Mouse (Mus musculus) embryonic fibroblast, embryonic 13.5 days (primary cell): ENCODE measurements around the gene Stub1. TPM values are rescaled to one million over a fixed set of nuclear protein-coding genes. Genes with fewer than 3 reads are reported as not detected.
"Not testable (repeated sequence)": the region's sequence is repeated elsewhere in the genome, so short reads cannot be mapped to it uniquely, and the experiment has no call there.

Experiments
- H3K27ac ChIP-seq: 2 replicates; pipeline ENCODE4 v1.5.1; 2012; ENCODE audit warnings: low read length, control low read depth, inconsistent platforms; ENCODE audit not compliant: insufficient read depth
- H3K4me1 ChIP-seq: 2 replicates; pipeline ENCODE4 v1.6.1; 2011; ENCODE audit warnings: low read length; ENCODE audit not compliant: control insufficient read depth, insufficient read depth
- H3K4me3 ChIP-seq: 2 replicates; pipeline ENCODE4 v1.5.1; 2011; ENCODE audit warnings: mild to moderate bottlenecking, control low read depth, low read length; ENCODE audit not compliant: insufficient read depth
- CTCF ChIP-seq: IDR thresholded peaks from 2 replicates; pipeline ENCODE4 v1.5.1; 2011; ENCODE audit warnings: mild to moderate bottlenecking, control low read depth, low read length, moderate library complexity, borderline replicate concordance; ENCODE audit not compliant: insufficient read depth
- POLR2A ChIP-seq: IDR thresholded peaks from 2 replicates; pipeline ENCODE4 v1.6.1; 2011; ENCODE audit warnings: low read depth, mild to moderate bottlenecking, control low read depth, low read length, moderate library complexity
- polyA plus RNA-seq: library from polyadenylated mRNA; stranded (reverse); fragments of >200 nt; gene quantifications from 2 replicates; pipeline ENCODE4 v1.2.4, GENCODE M21; 2011; ENCODE audit warnings: low read depth; ENCODE audit not compliant: missing spikeins, insufficient read length

Stub1 gene
- polyA plus RNA-seq, 1 experiment, result 118 TPM

DNA sequence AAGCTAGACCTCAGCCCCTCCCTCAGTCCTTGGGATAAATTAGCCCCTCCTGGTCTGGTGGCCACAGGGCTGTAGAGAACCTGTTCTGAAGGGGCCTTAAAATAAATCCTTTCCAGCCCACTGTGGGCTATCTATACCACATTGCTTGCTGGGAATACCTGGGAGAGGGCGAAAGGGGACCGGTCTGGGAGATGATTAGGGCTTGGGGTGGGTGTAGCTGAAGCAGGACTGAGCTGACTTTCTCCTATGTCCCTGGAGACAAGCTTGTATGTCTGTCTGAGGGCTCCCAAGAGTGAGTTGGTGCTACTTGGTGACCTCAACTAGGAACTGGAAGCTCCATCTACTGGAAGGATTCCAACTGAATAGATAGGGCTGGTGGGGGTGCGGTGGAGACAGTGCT lies 43.8 kb upstream of the Stub1 start:
- Histone ChIP-seq H3K27ac (no peak overlapping the region), H3K4me1 (0 out of 2 replicates have a peak, but pooled peaks cover 3% of the 10 kb centered on the region), H3K4me3 (no peak overlapping the region)
- TF ChIP-seq POLR2A (no peak), CTCF (no peak)

DNA sequence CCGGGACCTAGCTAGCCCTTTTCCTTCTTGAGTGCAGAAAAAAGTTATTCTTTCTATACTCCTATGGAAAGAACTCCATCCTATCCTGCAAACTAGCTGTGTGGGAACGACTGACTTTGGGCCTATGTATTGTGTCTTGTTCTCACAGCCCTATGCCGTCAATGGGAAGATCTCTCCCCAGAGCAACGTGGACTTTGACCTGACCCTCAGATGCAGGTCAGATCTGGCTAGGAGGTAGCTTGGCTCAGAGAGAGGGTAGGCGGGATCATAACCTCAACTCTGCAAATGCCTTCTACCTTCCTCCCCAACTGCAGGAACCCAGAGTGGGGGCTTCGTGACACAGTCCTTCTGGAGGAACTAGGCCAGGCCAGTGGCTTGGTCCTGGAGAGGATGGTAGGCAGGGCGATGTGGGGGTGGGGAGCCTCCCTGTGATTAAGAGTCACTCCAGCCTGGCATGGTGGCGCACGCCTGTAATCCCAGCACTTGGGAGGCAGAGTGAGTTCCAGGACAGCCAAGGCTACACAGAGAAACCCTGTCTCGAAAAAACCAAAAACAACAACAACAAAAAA lies 43.2 kb upstream of the Stub1 start:
- TF ChIP-seq POLR2A (no peak), CTCF (no peak)
- peak overlapping the region; percentile 60 for H3K4me3 ChIP-seq
- no peak overlapping the region for H3K27ac ChIP-seq

DNA sequence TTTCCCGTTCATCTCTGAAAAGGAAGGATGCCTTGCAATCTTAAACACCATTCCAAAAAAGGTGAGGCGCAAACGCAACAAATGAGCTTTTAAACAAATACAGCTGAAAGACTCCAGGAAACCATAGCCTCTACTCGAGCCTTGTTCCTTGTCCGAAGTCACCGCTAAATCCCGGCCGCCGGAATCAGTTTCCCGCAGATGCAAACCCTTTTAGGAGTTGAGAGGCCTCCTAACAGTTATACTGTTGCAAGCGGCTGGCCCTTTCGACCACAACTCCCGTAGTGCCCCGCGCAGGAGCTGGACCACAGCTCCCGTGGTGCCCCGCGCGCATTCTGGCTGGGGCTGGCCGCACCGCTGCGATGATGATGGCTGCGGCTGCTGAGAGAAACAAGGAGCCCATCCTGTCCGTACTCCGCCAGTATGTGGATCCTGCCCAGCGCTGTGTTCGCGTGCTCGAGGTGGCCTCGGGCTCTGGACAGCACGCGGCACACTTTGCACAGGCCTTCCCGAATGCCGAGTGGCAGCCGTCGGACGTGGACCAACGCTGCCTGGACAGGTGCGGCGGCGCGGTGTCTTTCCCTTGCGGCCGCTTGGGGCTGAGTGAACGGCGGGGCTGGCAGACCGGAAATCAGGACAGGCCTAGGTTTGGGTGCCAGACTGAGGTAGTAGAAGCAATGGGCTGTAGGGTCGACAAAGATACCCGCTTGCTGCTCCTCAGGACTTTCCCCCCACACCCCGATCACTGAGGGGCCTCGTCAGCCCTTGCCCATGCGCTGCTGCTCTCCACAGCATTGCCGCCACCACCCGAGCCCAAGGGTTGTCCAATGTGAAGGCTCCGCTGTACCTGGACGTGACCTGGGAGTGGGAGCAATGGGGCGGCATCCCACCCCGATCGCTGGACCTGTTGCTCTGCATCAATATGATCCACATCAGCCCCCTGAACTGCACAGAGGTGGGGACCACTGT lies 42.2 kb upstream of the Stub1 start:
- Histone ChIP-seq H3K4me3 (peak overlapping the region; percentile 60), H3K27ac (peak overlapping the region; percentile 76), H3K4me1 (0 out of 2 replicates have a peak, but pooled peaks cover 3% of the 10 kb centered on the region)
- TF ChIP-seq POLR2A, result peak; percentile 90
- TF ChIP-seq CTCF, result no peak

More for the DNA sequence above, 43.2 kb upstream of the Stub1 start:
- 0 out of 2 replicates have a peak, but pooled peaks cover 3% of the 10 kb centered on the region for H3K4me1 ChIP-seq

- Histone ChIP-seq H3K4me3 (peak within 1 kb of the TSS; percentile 66), H3K4me1 (0 out of 2 replicates have a peak, but pooled peaks cover 3% of the 10 kb centered on the region), H3K27ac (peak within 1 kb of the TSS; percentile 76)
- TF ChIP-seq POLR2A (peak; percentile 50; the same call in 1 of the 2 replicates), CTCF (no peak)
Observed at GRCm38 (mm10) chr17:25874721-25875170, 41.5 kb upstream of the Stub1 start, which contains the start of gene Mettl26. Mettl26 (plus strand) TSS chr17:25875074.

DNA sequence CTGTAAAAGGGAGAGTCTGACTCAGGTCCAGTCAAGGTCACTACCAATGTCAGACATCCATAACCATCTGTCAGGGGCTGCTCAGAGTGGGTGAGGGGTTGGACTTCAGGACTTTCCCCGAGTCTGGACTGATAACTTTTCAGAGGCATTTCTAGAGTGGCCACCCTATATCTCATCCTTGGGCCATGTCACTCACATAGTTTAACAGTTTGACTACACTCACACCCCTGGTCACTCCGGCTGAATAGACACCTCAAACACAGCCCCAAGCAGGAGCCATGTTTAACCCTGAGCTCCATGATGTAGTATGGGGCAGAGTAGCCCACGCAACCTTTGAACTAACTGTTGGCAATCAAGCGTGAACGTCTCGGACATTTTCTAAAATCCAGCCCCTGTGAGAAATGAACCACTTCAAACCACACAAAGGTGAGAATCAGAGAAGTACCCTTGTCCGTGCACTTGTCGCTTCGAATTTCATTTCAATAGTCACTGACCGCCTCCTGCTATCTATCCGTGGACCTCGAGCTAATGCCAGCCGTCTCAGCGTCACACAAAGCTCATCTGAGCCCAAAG lies 41.0 kb upstream of the Stub1 start:
- peak overlapping the region; percentile 66 for H3K4me3 ChIP-seq
- no peak overlapping the region for H3K27ac ChIP-seq
- 0 out of 2 replicates have a peak, but pooled peaks cover 3% of the 10 kb centered on the region for H3K4me1 ChIP-seq
- TF ChIP-seq CTCF, result no peak
- TF ChIP-seq POLR2A, result no peak

- Histone ChIP-seq H3K4me1 (0 out of 2 replicates have a peak, but pooled peaks cover 3% of the 10 kb centered on the region), H3K4me3 (no peak overlapping the region), H3K27ac (no peak overlapping the region)
- TF ChIP-seq POLR2A (no peak), CTCF (no peak)
Observed at GRCm38 (mm10) chr17:25873405-25874147, 40.4 kb upstream of the Stub1 start.

GRCm38 (mm10) chr17:25872676-25873075 lies 39.5 kb upstream of the Stub1 start:
- no peak overlapping the region for H3K27ac ChIP-seq
- 0 out of 2 replicates have a peak, but pooled peaks cover 3% of the 10 kb centered on the region for H3K4me1 ChIP-seq
- H3K4me3 ChIP-seq, result no peak overlapping the region
- TF ChIP-seq POLR2A (no peak), CTCF (no peak)

- not testable (repeated sequence) for H3K4me3 ChIP-seq, H3K27ac ChIP-seq, H3K4me1 ChIP-seq
Observed at GRCm38 (mm10) chr17:25871566-25871965, 38.4 kb upstream of the Stub1 start.

DNA sequence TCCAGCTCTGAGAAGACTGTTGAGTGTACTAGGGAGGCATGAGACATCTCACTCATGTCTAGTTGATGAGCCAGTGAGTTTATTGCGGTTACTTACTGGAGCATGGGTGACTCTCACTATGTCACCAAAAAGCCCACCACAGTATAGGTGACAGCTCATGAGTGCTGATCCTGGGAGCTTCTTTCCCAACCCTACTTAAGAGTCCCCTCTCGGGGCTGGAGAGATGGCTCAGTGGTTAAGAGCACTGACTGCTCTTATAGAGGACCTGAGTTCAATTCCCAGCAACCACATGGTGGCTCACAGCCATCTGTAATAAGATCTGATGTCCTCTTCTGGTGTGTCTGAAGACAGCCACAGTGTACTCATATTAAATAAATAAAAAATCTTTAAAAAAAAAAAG lies 36.8 kb upstream of the Stub1 start:
- TF ChIP-seq CTCF, result no peak
- TF ChIP-seq POLR2A, result no peak
- Histone ChIP-seq H3K4me3 (no peak overlapping the region), H3K4me1 (0 out of 2 replicates have a peak, but pooled peaks cover 3% of the 10 kb centered on the region), H3K27ac (no peak overlapping the region)
